Mouse (Mus musculus) liver, embryonic 11.5 days (tissue): ENCODE results near the gene Hoxc4. TPM values are rescaled to one million over a fixed set of nuclear protein-coding genes. Genes with fewer than 3 reads are reported as not detected.

Source experiments
- ATAC-seq: fragments of 200-750 bp; cut with Nextera tagmentation; replicated peaks from 2 replicates; pipeline ENCODE4 v1.8.0; 2017; ENCODE audit warnings: moderate number of reproducible peaks, mild to moderate bottlenecking, moderate TSS enrichment, moderate library complexity; ENCODE audit not compliant: low FRiP score
- DNase-seq: peaks from one replicate; pipeline ENCODE4 v3.0.0-alpha.2; 2017; ENCODE audit warnings: low spot score
- H3K27ac ChIP-seq: fragments of 300-500 bp; sonication (generic); 2 replicates; pipeline ENCODE4 v1.5.1; 2014; ENCODE audit warnings: mild to moderate bottlenecking, low read depth, low read length, control low read depth
- H3K27me3 ChIP-seq: fragments of 300-500 bp; sonication (generic); replicated peaks from 2 replicates; pipeline ENCODE4 v1.6.1; 2014; ENCODE audit warnings: low read length, mixed read lengths; ENCODE audit not compliant: control insufficient read depth, insufficient read depth
- H3K36me3 ChIP-seq: fragments of 300-500 bp; sonication (generic); 2 replicates; pipeline ENCODE4 v1.6.1; 2014; ENCODE audit warnings: mild to moderate bottlenecking, low read length, moderate library complexity, mixed read lengths; ENCODE audit not compliant: control insufficient read depth, insufficient read depth
- H3K4me1 ChIP-seq: fragments of 300-500 bp; sonication (generic); replicated peaks from 2 replicates; pipeline ENCODE4 v1.6.1; 2014; ENCODE audit warnings: low read length, mixed read lengths; ENCODE audit not compliant: control insufficient read depth, insufficient read depth
- H3K4me2 ChIP-seq: fragments of 300-500 bp; sonication (generic); 2 replicates; pipeline ENCODE4 v1.6.1; 2014; ENCODE audit warnings: mild to moderate bottlenecking, control low read depth, moderate library complexity
- H3K4me3 ChIP-seq: fragments of 300-500 bp; sonication (generic); 2 replicates; pipeline ENCODE4 v1.5.1; 2014; ENCODE audit warnings: low read depth, low read length, control low read depth
- H3K9ac ChIP-seq: fragments of 300-500 bp; sonication (generic); 2 replicates; pipeline ENCODE4 v1.6.1; 2014; ENCODE audit warnings: low read depth, low read length, control low read depth
- H3K9me3 ChIP-seq: fragments of 300-500 bp; sonication (generic); 2 replicates; pipeline ENCODE4 v1.6.1; 2016; ENCODE audit warnings: low read length, inconsistent platforms, mixed read lengths; ENCODE audit not compliant: control insufficient read depth
- WGBS: fragments of 180-500 bp; shearing (Covaris S2); extraction: QIAGEN DNeasy Blood & Tissue Kit; methylation state at CpG from one replicate; pipeline ENCODE4 v1.1.7; 2014; 5-methylcytosine and 5-hydroxymethylcytosine counted together
- polyA plus RNA-seq: library from polyadenylated mRNA; unstranded; fragments of >200 nt; fragmentation: Nextera tagmentation; extraction: Ambion mirVana; gene quantifications from 2 replicates; pipeline ENCODE4 v1.2.1, GENCODE M21; 2014

Hoxc4 gene
- polyA plus RNA-seq, 1 experiment from 2014 or later: 6.2 TPM

DNA sequence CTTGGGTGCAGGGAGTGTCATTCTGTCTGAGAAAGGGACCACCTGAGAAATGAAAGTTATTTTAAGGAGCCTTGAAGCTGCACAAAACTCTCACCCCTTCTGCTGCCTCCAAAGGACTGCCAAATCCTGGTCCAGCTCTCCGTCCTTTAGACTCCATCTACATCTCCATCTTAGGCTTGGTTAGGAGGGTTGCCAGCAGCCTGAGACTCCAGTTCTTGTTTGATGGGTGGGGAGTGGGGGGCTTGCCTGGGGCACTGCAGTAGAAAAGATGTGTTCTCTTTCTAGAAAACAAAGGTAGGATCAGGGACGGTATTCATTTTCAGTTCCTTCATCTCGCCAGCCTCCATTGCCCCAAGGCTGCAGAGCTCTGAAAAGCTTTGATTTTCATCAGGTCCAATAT is 21.3 kb upstream of the Hoxc4 start:
- peaks cover 98% of the 10 kb centered on the region for H3K27me3 ChIP-seq
- no peak overlapping the region for H3K9ac ChIP-seq
- no peaks in the 10 kb centered on the region for H3K36me3 ChIP-seq
- no peak overlapping the region for H3K4me2 ChIP-seq
- H3K9me3 ChIP-seq: no peaks in the 10 kb centered on the region
- DNase-seq (no peak), ATAC-seq (no peak)
- H3K4me1 ChIP-seq: peaks cover 7% of the 10 kb centered on the region; the same call in 1 of the 2 replicates
- H3K27ac ChIP-seq: no peak overlapping the region
- 0% methylated on average over 3 of the region's 3 CpGs for WGBS
- H3K4me3 ChIP-seq: no peak overlapping the region

DNA sequence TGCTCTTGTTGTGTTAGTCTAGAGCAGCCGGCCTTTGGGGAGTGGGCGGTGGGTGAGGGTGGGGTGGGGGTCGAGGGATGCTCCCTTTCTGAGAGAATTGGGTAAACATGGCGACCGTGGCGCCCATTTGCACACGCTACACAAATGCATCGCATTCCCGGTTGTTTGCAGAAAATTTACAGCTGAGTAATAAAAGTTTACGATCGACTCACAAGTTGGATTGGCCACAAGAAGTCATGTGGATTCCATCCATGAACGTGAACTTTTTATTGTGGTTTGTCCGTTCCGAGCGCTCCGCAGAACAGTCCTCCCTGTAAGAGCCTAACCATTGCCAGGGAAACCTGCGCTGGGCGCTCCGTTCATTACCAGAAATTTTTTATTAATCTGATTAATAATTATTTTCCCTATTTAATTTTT is 20.8 kb upstream of the Hoxc4 start, which contains the start of gene Hoxc6:
Hoxc6 (plus strand) TSS at position 319 of the 417 bp plus-strand sequence.
- Histone ChIP-seq H3K4me2 (peak within 1 kb of the TSS; percentile 71), H3K27ac (no peak within 1 kb of the TSS), H3K4me3 (peak within 1 kb of the TSS; percentile 39), H3K9me3 (no peaks in the 10 kb centered on the region), H3K9ac (no peak within 1 kb of the TSS), H3K27me3 (peaks cover 98% of the 10 kb centered on the region), H3K36me3 (no peaks in the 10 kb centered on the region), H3K4me1 (peaks cover 7% of the 10 kb centered on the region; the same call in 1 of the 2 replicates)
- 3% methylated on average over 19 of the region's 19 CpGs for WGBS
- ATAC-seq (no peak), DNase-seq (no peak)

DNA sequence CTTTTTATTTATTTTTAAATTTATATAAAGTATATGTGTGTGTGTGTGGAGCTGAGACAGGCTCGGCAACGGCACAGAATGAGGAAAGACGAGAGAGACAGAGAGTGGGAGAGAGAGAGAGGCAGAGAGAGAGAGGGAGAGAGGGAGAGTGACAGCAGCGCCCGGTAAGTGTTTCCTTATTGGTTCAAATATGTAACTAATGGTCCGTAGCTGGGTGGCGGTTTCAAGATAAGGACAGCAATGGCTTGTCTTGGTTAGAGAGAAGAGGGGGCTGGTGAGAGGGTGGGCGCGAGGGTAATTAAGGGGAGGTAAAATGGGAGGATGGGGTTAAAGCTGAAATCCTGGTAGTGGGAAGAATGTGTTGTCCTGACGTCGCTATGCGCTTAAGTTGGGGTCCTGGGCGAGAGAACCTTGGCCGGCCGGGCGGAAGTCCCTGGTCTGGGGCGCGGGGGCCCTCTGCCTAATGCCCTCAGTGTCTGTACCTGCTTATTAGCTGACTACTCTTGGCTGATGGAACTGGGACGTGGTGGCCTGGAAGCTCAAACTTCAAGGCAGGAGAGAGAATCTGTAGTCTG is 20.0 kb upstream of the Hoxc4 start:
- ATAC-seq (0 out of 2 replicates have a peak, but pooled peaks have one; percentile 19), DNase-seq (no peak)
- Histone ChIP-seq H3K27me3 (peaks cover 99% of the 10 kb centered on the region), H3K9ac (no peak overlapping the region), H3K27ac (no peak overlapping the region), H3K4me3 (peak overlapping the region; percentile 39), H3K4me1 (peaks cover 7% of the 10 kb centered on the region; the same call in 1 of the 2 replicates), H3K36me3 (no peaks in the 10 kb centered on the region), H3K4me2 (peak overlapping the region; percentile 71), H3K9me3 (no peaks in the 10 kb centered on the region)
- under 1% methylated on average over 19 of the region's 19 CpGs for WGBS

DNA sequence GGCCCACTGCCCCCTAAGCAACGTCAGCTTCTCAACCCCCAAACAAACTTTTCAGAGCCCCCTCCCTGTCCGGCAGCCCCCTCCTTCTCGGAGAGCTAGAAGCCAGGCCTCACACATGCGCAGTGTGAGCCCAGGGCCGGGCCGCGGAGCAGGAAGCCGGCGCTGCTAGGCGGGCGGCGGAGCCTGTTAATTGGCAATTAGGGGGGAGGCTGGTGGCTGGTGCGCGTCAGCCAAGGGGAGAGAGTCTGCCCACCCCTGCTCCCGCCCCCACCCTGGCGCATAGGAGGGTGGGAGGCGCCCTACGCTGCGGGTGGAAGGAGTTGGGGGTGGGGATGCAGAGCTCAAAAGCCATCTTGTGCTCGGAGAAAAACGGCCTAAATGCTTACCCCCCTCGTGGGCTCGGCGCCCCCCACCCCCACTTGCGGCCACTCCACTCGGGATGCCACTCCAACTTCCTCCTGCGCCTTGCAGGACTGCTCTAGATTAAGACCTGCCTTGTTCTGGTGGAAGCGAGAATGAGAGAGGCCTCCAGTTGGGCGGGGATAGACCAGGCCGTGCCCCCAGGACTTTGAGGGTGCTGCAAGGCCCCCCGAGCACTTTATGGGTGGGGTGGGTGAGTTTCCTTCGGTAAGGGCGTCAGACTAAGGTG is 19.4 kb upstream of the Hoxc4 start:
- H3K9ac ChIP-seq: peak overlapping the region; percentile 1; the same call in 1 of the 2 replicates
- DNase-seq (no peak), ATAC-seq (peak; percentile 68)
- peak overlapping the region; percentile 71 for H3K4me2 ChIP-seq
- peaks cover 99% of the 10 kb centered on the region for H3K27me3 ChIP-seq
- H3K36me3 ChIP-seq: no peaks in the 10 kb centered on the region
- WGBS: 2% methylated on average over 33 of the region's 33 CpGs
- H3K4me1 ChIP-seq: peaks cover 7% of the 10 kb centered on the region; the same call in 1 of the 2 replicates
- H3K4me3 ChIP-seq: peak overlapping the region; percentile 39
- no peak overlapping the region for H3K27ac ChIP-seq
- H3K9me3 ChIP-seq: no peaks in the 10 kb centered on the region

GRCm38 (mm10) chr15:102999955-103000354 is 18.8 kb upstream of the Hoxc4 start:
- Histone ChIP-seq H3K9me3 (no peaks in the 10 kb centered on the region), H3K27me3 (peaks cover 99% of the 10 kb centered on the region), H3K9ac (no peak overlapping the region), H3K36me3 (no peaks in the 10 kb centered on the region), H3K4me3 (no peak overlapping the region; the same call in 1 of the 2 replicates), H3K4me1 (peaks cover 7% of the 10 kb centered on the region; the same call in 1 of the 2 replicates), H3K27ac (no peak overlapping the region), H3K4me2 (peak overlapping the region; percentile 71)
- DNase-seq: no peak
- ATAC-seq: 0 out of 2 replicates have a peak, but pooled peaks have one; percentile 13
- 4% methylated on average over 11 of the region's 11 CpGs for WGBS

DNA sequence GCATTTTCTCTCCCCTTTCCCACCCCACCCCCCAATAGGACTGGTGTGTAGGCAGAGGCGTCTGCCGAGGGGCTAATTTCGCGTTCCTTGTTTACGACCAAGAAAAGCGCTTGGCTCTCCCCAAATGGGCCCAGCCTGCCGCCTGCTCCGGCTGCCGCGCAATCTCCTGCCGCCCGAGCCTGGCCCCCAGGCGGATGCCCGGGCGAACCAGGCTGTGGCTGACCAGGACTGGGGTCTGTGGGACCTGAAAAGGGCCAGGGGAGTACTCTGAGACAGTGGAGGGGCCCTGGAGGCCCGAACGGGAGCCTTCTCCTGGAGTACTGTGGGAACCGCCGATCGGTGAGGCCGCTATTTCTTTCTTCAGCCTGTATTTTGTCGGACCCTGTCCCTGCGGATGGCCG is 18.2 kb upstream of the Hoxc4 start:
- Histone ChIP-seq H3K4me3 (no peak overlapping the region), H3K4me2 (peak overlapping the region; percentile 3; the same call in 1 of the 2 replicates), H3K4me1 (peaks cover 7% of the 10 kb centered on the region; the same call in 1 of the 2 replicates), H3K36me3 (no peaks in the 10 kb centered on the region), H3K27me3 (peaks cover 99% of the 10 kb centered on the region), H3K9ac (no peak overlapping the region), H3K9me3 (no peaks in the 10 kb centered on the region), H3K27ac (no peak overlapping the region)
- WGBS: 5% methylated on average over 24 of the region's 24 CpGs
- DNase-seq (no peak), ATAC-seq (no peak)

- no peak for DNase-seq
- no peak overlapping the region for H3K4me2 ChIP-seq
- H3K9me3 ChIP-seq: no peaks in the 10 kb centered on the region
- WGBS: 37% methylated on average over 2 of the region's 2 CpGs
- no peak overlapping the region for H3K27ac ChIP-seq
- H3K9ac ChIP-seq: no peak overlapping the region
- peaks cover 99% of the 10 kb centered on the region for H3K27me3 ChIP-seq
- no peaks in the 10 kb centered on the region for H3K36me3 ChIP-seq
- ATAC-seq: no peak
- no peak overlapping the region for H3K4me3 ChIP-seq
- peaks cover 7% of the 10 kb centered on the region; the same call in 1 of the 2 replicates for H3K4me1 ChIP-seq
Observed at GRCm38 (mm10) chr15:103001370-103001769, 17.4 kb upstream of the Hoxc4 start.

- ATAC-seq: no peak
- WGBS: 12% methylated on average over 4 of the region's 4 CpGs
- H3K4me2 ChIP-seq: no peak overlapping the region
- H3K27me3 ChIP-seq: peaks cover 100% of the 10 kb centered on the region
- H3K9me3 ChIP-seq: no peaks in the 10 kb centered on the region
- H3K36me3 ChIP-seq: no peaks in the 10 kb centered on the region
- no peak overlapping the region for H3K9ac ChIP-seq
- H3K4me1 ChIP-seq: peaks cover 7% of the 10 kb centered on the region; the same call in 1 of the 2 replicates
- DNase-seq: no peak
- no peak overlapping the region for H3K4me3 ChIP-seq
- H3K27ac ChIP-seq: no peak overlapping the region
Observed at GRCm38 (mm10) chr15:103002156-103002555, 16.6 kb upstream of the Hoxc4 start.
